Mouse (Mus musculus): Measurements from ENCODE around the gene Ankrd44.

Ankrd44 gene

DNA sequence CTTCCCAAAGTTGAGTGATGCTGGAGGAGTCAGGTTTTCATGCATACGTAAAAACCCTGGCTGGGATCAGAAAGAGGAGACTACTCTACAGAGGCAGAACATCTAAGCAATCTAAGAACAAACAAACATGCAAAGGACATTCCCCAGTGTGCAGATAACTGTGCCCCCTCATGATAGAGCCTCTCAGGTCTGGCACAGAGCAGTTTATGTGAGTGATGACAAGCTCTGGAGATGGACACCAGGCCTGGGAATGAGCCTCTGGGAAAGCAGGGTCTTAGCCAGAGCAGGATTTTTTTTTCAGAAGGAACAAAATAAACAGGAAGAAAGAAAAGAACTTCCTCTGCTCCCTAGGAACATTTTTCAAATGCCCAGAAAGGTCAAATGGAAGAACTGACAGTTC is 176.2 kb downstream of the Ankrd44 start:
- no peak for DNase-seq

GRCm38 (mm10) chr1:54749516-54749915 is 176.7 kb downstream of the Ankrd44 start:
- DNase-seq, result no peak

DNA sequence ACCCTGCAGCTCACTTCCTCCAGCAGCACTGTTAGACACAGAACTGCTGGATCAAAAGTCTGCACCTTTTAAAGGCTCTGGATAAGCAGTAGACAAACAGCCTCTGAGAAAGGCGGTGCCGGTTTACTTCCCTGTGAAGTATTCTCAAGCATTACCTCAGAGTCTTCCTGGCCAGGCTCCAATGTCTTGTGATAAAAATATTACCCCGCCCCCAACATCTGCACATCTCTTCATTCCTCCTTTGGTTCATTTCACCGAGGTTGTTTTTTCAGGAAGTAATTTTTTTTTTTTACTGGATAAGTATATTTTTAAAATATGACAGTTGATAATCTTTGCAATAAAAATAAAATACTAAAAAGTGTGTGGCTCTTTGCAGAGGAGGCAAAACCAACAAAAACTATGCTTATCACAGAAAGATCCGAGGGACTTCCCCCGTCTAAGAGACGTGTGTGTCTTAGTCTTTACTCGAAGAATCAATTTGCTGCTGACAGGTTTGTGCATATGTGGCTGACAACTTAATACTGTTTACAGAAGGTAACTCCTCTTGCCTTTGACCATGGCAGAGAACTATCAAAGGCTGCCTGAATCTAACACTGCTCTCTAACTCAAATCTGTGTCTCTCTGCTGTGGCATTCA is 178.3 kb downstream of the Ankrd44 start:
- DNase-seq, result no peak

GRCm38 (mm10) chr1:54745666-54746065 is 180.5 kb downstream of the Ankrd44 start:
- peak in 1 of 2 experiments; percentile 25 for DNase-seq

- DNase-seq, result no peak
Measured at GRCm38 (mm10) chr1:54744171-54744570, 182.0 kb downstream of the Ankrd44 start.

DNA sequence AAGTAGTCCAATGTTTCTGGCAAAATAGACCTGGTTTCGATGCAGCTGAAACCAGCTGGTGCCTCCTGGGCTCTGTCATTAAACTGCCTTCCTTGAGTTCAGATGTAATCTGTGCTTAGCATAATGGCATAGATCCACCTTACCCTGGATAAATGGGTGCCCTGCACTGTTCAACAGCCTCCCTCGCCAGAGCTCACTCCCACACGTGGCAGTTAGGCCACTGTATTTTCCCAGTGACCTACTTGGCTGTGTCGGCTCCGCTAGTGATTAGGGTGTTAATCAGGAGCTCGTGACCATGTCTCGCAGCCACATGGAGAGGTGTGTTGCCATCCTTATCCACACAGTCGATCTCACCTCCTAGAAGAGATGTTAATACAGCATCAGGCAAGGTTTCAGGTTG is 183.1 kb downstream of the Ankrd44 start:
- no peak for DNase-seq

GRCm38 (mm10) chr1:54740936-54741335 is 185.3 kb downstream of the Ankrd44 start:
- peak; percentile 20 to 52 for DNase-seq

DNA sequence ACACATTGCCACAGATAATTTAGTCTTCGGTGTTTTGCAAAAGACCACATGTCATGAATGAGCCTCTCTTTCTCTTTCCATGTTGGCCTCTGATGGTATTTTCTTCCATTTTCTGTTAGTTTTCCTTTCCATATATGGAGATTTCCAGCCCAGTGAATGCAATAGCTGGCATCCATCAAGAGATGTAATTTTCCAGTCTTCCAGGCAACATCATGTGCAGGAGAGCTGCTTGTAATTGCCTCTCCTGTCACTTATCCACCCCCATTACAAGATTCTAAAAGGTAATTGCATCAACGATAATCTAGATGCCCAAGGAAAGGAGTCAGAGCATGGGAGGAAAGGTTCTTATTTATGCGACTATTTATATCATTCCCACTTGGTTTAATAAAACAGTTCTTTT is 188.7 kb downstream of the Ankrd44 start:
- no peak for DNase-seq

- no peak for DNase-seq
Measured at GRCm38 (mm10) chr1:54734917-54735664, 191.1 kb downstream of the Ankrd44 start.

DNA sequence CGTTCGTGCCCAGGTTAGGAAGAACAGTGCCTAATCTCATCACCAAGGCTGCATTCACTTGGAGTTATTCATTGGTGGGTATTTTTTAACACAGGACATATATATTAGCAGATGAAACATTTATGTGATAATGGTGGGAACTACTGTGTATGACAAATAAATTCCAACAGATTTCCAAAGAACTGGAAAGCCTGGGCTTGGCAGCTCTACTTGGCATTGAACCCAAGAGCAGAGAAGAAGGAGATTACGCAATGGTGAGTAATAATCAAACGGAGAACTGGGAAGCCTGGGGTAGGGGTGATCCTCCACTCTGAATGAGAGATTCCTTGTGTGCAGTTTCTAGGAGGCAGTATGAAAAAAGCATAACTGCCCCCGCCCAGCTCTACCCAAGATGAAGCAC is 196.9 kb downstream of the Ankrd44 start:
- no peak for DNase-seq

DNA sequence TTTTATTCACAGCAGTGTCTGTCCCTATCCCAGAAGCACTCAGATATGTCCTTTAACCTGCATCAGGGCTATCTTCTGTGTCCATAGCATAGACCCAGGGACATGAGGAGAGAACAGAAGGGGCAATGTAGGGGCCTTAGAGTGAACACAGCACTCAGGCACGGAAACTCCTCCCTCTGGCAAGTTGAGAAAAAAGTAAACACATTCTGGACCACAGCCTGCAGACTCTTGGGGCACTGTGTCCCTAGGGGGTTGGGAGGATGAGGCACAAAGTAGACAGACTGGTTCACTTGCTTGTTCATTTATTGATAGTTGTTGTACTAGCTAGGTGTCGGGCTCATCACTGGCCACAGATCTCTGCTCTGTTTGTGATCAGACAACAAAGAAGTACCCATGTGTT is 199.6 kb downstream of the Ankrd44 start:
- DNase-seq, result no peak

DNA sequence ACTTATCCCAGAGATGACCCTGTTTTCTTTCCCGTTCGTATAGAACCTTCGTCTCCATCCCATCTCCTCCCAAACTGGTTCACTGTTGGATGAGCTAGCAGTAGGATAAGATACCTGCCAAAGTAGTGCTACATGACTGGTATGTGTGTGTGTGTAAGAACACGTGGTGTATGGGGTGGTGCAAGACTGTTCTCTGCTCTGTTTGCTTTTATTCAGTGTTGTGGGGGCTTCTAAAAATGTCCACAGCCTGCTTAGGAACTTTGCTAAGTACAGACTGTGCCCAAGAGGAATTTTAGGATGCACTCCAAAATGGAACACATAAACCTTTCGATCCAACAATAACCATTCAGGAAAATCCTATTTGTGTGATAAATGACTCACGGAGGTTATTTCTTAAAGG is 209.3 kb downstream of the Ankrd44 start:
- DNase-seq, result no peak

DNA sequence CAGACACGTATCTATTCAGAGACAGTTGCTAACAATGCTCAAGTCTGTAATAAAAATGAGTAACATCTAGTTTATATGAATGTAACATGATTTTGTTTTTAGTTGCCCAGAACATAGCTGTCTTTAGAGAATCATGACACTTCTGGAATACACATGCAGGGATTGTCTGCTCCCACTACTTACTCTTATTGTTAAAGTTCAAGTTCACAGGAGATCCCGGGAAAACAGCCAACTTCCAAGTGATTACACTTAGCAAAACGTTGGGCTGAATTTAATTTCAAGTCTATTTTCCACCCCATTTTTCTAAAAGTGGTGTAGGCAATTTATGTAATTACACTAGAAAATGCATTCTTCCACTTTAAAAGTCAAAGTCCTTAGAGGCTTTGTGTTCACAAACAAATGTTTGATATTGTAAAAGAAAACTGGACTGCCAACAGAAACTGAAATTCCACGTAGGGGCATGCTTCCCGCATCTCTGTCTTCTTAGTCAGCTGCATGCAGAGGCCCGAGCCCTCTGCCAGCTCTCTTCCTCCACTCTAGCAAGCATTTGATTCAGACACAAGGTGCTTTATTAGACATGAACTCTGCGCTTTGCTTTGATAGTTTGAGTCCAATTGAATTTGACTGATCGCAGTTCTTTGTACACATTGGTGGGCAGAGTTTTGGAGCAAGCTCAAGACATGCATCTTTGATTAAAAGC is 211.0 kb downstream of the Ankrd44 start:
- no peak for DNase-seq

DNA sequence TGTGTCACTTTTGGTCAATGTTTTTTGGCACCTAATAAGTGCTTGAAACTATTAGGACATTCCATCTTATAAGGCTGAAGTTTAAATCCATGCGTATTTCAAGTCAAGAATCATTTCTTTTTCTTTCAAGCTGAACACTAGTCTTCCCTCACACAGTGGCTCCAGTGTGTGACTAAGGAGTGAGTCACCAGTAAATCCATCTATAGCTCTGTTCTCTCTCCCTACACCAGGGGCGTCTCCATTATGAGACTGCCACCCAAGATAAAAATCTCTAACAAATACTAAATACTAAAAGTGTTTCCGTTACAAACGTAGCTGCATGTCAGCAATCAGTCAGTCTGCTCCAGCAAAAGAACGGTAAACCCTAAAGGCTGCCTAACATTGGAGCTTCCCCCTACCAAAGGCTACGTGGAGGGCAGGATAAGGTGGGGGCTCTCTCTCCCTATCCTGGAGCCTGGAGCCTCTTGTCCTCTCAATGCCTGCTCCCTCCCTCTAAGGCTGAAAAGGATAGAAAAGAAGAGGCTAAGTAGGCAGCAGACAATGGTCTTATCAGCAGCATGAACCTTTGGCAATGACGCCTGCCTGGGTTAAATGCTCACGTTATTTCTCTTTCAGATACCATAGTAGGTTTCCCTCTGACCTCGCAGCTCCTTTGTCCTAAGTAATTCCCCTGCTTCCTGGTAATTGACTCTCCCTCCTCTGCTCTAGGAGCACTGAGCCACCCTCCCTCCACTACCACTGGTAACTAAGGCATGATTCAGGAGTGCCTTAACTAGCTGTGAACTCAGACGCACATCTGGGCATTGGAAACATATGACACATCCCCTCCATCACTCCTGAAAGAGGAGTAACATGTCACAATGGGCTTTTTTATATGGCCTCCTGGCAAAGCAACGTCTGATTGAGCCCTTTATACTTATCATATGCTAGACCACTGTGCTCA is 212.7 kb downstream of the Ankrd44 start:
- DNase-seq, result no peak

GRCm38 (mm10) chr1:54711568-54711967 is 214.6 kb downstream of the Ankrd44 start:
- DNase-seq, result no peak

DNA sequence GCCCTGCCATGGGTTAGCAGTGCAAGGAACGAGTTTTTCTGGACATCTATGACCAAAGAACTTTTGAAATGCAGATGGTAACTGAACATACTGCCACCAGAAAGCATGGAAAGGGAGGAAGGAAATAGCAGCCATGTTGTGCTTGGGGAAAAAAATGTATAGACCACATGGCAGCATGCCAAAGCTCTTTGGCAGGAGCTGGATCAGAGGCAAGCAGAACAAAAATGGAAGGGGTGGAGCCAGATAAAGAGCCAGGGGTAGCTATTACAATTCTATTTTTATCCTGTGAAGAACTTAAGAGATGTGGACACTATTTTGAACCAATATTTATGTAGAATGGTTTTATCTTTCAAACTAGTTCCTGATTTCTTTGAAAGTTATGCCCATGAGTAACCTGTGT is 215.6 kb downstream of the Ankrd44 start:
- peak in 1 of 2 experiments; percentile 21 for DNase-seq

DNA sequence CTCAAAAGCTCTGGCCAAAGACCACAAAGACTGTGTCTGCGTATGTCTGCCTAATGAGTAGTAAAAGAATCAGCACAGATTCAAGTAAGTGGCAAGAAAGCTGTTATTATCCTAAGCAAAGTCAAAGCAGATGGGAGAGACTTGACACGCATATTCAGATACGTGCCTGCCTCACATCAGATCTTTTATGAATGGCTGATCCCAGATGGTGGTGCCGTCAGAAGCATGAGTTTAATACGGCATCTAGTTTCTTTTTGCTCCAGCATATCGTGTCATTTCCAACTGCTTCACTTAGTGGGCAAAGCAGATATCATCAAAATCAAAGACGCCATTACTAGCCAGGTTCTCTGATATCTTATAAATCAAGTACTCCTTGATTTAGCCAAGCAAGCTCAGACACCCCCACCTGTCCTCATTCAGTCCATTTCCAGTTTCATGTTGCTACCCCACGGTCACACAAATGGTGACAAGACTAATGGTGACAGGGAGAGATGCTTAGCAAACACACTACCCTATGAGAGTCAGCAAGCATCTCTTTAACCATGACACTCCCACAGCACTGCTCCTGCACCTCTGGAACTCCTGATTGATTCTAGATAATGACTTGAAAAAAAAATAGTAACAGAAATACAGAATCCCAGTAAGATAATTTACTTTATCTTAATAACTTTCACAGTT is 218.2 kb downstream of the Ankrd44 start:
- no peak for DNase-seq

DNA sequence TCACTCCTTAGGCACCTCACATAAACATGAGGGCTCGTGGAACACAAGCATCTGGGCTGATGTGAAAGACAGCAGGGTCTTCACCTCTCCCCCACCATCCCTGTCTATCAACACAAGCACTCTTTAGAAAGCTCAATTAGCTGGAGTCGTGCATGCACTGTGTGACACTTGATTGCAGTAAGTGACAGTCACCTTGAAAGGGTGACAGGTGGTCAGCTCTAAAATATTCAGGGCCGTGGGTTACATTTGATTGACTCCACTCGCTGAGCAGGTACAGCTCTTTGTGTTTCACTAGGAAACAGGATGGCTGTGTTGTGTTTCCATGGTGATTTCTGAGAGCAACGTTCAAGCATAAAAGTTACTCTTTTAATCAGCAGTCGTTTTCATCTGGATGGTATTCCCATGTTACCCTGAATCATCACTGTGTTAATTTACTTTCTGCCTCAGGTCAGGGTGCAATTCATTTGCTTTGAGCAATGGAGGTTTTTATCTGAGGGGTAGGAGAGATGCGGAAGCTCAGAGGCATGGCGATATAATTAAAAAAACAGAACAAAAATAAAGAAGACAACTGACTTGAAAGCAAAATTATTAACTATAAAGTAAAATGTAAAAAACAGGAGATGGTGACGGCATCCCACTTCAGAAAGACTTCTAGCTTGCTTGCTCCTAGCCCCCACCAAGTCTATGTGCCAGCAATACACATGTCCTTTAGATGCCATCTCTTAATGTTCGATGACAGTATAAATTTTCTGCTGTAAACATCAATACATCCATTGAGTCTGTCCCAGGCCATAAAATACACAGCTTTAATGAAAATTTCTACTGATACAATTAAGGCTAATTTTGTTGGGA is 218.9 kb downstream of the Ankrd44 start:
- no peak for DNase-seq

GRCm38 (mm10) chr1:54706621-54707020 is 219.6 kb downstream of the Ankrd44 start:
- DNase-seq, result no peak

DNA sequence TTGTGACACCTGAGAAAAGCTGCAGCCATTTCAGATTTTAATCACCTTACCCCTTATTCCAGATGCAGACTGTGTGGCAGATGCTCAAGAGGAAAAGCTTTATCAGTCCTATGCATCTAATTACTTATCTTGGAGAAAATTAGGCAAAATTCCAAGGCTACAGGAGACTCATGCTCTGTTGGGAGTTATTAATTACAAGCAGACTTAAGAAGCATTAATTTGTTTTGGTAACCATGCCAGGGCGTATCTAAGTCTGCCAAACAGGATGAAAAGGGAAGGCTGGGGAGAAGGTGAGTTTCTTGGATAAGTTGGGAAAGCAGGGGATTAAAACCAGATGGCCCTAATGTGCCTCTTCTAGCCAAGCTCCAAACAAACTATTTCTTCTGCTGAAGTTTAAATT is 222.7 kb downstream of the Ankrd44 start:
- DNase-seq, result no peak

GRCm38 (mm10) chr1:54702918-54703317 is 223.3 kb downstream of the Ankrd44 start:
- DNase-seq, result no peak

Measured in cerebellum, postnatal 25 days (tissue).